Mouse (Mus musculus) spleen, postnatal 36 days (tissue): ENCODE measurements at regions not wholly inside any gene's neighbourhood (a gene's known extent, or its start where the extent isn't known, plus 50 kb on each side); places are given as distances from the start of the nearest gene placed in this dataset.

Source experiments
- DNase-seq, 2 experiments: peaks; one replicate each; pipeline ENCODE4 v3.0.0; 2022; ENCODE audit warnings: low spot score in 2 of 2, mixed read lengths in 1 of 2

DNA sequence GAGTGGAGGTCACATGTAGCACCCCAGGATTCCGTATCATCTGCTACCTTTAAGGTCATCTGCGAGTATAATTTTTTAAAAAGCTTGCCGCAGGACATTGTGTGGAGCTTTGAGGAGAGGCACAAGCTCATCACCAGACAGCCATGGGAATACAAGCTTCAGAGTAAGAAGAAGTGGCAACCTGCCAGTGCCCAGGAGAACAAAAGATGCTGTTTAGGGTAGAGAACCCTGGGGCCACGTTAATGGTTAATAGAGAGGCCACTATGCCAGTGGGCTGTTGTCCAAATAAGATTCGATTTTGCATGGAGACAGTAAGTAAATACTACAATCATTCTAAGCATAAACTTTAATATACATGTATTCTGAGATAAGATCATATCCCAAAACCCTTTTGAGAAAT lies 450.0 kb upstream of the Nrp1 start:
- DNase-seq: no peak

DNA sequence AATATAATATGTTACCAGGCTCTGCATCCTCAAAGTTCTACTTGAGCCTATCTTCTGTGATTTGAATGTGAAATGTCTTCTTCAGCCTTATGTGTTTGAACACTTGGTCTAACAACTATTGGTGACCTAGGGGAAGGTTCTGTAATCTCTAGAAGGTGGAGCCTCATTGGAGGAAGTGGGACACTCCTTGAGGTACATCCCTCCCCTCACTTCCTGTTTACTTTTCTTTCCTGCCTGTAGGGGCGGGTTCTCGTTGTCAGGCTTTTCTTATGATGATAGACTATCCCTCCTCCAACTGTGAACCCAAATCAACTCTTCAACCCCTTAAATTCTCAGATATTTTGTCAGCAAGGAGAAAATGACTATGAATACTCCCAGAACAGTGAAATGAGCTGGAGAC lies 448.8 kb upstream of the Nrp1 start:
- no peak for DNase-seq

DNA sequence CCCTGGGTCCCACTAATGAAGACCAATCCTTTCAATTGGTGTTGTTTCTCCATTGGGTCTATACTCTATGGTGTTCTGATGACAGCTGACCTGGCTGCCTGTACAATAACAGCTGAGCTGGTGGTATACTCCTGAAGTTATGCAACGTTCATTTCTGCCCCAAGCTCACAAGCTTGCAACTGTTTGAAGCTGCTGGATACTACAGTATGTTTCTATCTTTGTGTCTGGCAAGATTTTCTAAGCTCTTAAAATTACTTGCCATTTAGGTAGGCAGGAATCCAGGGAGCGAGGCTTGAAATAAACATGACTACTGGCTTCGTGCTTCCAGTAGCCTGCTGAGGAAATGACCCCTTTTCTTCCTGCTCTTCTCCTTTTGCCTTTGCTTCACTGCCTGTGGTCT lies 444.3 kb upstream of the Nrp1 start:
- no peak for DNase-seq

DNA sequence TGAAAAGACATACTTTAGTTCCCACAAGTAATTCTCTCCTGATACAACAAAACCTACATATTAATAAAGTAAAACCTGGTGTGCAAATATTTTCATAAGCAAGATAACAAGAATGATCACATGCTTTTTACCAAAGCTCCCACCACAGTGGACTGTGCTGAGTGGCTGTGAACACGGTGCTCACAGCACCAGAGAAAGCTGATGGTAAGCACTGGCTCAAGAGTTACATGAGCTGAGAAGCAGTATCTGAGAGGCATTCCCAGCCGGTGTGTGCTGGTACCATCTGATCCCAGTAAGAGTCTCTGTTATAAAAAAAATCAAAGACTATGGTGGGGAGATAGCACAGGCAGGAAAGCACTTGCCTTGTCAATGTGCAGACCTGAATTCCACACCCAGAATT lies 443.5 kb upstream of the Nrp1 start:
- no peak for DNase-seq

DNA sequence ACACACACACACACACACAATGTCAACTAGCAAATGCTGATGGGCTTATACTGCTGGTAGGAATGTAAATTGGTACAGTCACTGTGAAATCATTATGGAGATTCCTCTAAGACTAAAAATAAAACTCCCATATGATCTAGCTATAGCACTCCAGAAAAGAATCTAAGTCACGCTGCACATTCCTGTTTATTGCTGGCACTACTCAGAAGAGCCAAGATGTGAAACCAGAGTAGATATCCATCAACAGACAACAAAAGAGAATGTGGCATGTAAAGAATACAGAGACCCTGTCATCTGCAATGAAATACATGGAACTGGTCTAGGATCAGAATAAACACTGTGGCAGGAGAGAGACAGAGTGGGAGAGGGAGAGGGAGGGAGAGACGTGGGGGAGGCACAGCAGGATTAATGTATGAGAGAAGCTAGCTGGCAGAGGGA lies 442.8 kb upstream of the Nrp1 start:
- no peak for DNase-seq

DNA sequence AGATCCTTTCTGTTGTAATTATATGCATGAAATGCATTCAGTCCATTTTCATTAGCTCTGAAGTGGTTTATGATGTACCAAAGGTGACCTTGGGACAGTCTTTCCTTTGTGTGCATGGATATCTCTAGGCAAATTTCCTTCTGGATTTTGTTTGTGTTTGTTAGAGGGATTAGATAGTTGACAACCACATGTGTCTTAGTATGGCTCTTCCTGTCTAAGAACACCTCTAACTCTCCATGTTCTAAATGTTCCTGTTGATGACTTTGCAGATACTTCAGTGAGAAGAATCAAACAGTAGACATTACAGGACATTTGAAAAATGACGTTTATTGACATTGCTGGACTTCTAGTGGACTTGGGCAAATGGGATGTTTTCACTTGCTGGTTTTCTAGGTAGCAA lies 436.5 kb upstream of the Nrp1 start:
- DNase-seq: no peak

DNA sequence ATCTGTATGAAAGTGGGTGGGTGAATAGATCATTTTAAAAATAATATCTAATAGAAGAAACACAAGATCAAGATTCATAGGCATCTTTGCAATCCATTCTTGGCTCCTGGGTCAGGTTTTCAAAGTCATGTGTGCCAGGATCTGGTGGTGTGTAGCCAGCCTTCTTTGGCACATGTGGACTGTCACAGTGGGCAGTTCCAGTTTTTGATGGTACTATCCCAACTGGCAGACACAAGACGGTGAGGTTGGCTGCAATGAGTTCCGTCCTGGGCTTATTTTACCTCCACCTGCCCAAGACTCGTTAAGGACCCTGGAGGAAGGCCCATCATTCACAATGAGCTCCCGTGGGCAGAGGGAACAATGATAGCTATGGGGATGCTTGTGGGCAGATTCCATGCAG lies 435.1 kb upstream of the Nrp1 start:
- DNase-seq: no peak

DNA sequence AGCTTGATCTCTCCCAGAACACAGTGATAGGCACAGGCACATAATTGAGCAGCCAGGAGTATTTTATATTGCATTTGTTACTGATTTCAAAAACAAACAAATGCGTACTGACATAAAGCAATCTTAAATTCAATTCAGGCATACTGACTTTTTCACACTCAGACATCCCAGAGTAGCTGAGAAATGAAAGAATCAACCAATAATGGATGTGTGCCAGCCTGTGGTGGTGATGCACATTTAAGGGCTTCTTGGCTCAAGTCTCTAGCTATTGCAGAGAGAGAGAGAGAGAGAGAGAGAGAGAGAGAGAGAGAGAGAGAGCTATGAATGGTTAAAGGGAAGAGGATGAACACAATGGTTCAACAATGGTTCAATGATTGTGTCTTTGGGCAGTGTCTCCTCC lies 426.1 kb upstream of the Nrp1 start:
- DNase-seq: no peak

DNA sequence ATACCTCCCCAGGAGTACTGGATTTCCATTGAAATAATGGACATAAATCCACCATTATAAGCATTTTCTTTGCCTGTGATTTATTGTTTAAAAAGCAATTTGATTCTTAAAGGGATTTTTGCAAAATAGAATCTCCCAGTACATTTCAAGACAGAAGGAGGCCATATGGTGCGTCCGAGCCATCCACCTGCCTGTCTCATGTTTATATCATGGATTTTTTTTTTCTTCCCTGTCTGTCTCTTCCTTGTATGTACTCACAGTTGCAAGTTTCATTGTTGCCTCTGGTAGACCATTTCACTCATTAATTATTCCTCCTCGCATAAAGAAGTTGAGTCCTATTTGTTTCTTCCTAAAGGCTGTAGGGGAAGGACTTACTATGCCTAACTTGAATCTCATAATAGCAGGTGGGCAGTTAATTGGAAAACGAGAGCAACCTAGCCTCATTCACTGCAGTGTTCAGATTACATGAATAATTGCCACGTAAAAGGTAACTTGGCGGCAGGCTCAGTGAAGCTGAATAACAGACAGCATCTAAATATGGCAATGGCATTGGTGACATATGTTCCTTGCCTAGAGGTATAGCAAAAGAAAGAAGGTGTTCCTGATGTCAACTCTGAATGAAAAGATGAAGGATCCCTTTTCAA lies 421.5 kb upstream of the Nrp1 start:
- no peak for DNase-seq

DNA sequence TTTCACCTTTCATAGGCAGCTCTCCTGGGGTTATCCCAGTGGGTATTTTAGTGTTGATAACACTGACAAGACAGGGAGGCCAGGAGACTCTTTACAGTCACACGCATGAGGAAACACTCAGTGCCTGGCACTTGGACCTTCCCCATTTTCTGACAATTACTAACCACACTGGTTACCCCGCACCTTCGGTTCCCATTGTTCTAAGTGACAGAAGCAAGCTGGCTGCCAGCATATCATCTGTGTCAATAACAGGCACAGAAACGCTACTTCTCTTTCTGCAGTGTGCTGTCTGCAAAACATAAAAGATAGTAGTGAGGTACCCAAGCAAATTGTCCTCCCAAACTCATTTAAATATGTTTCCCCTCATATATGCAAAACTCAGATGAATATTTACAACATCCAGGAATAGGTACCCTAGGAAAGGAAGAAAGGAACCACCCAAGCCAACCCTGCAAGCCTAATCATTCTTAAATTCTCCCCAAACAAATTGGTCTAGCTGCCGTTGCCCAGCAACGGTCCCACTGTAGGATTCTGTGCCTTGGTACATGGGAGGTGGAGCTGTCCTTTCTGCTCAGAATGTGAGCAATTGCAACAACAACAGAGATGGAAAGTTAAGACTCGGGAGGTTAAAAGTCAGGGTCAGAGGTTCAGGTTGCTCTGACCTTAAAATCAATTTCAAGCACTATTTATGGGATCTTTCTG lies 419.0 kb upstream of the Nrp1 start:
- DNase-seq: peak in 1 of 2 experiments; percentile 1

DNA sequence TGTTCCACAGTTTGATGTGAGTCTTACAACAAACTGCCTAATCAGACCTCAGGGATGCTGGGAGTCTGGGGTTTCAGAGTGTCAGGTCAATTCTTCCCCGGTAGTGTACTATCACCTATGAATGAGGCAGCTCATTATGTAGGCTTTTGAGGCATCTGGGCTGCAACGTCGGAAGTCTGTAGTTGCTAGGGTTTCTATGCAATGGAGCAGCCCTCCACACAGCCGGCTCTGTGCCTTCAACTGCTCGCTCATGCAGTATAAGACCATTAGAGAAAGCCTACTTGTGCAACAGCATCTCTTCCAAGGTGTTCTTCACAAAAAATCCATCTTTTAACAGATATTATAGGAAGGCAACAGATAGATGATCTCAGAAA lies 418.4 kb upstream of the Nrp1 start:
- no peak for DNase-seq

DNA sequence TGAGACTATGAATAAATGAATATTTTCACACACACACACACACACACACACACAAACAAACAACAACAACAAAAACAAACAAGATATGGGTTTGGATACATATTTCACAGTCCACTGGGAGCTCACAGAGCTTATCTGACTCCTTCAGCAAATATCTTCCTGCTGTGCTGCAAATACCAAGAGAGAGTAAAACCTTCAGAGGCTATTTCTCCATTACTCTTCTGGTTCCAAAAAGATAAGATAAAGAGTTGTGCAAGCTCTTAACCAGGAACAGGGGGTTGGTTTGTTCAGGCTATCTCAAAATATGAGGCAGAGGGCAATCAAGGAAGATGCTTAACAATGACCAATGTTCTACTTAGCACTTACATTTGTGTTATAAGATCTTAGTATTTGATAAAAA lies 416.1 kb upstream of the Nrp1 start:
- no peak for DNase-seq

DNA sequence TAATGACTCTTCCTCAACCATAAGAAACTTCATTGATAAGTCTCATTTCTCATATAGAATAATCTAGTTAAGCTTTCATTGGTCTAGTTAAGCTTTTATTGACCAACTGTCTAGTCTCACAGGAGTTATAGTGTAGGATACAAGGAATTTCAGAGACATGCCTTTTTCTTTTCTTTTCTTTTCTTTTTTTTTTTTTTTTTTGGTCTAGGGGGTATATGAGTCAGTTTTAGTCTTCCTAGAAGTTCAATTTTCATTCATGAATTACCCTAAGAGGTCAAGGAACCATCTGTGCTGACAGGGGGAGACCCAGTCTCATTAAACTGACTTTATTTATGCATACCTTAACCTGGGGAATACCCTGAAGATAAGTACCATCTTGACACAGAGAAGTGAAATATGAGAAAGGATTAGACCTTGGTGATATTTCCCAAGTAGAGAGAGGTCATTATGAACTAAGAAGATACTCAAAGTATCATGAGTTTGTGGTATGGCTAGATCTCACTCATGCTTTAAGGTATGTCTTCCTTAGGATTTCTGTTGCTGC lies 413.4 kb upstream of the Nrp1 start:
- no peak for DNase-seq

DNA sequence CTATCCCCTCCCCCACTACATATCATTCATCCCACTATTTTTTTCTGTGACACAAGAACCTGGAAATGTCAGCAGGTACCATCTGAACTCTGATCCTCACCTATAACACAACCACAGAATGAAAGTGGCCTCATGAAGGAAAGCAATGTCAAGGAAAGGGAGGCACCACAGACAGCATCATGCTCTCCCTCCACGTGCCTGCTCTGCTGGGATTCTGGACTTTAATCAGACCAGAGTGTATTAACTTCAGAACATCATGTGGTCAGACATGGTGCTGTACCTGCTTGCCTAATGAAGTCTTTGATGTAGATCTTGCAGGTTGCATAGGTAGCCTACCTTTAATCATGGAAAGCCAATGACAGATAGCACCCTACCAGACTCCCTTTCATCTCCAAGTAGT lies 400.8 kb upstream of the Nrp1 start:
- DNase-seq: no peak

DNA sequence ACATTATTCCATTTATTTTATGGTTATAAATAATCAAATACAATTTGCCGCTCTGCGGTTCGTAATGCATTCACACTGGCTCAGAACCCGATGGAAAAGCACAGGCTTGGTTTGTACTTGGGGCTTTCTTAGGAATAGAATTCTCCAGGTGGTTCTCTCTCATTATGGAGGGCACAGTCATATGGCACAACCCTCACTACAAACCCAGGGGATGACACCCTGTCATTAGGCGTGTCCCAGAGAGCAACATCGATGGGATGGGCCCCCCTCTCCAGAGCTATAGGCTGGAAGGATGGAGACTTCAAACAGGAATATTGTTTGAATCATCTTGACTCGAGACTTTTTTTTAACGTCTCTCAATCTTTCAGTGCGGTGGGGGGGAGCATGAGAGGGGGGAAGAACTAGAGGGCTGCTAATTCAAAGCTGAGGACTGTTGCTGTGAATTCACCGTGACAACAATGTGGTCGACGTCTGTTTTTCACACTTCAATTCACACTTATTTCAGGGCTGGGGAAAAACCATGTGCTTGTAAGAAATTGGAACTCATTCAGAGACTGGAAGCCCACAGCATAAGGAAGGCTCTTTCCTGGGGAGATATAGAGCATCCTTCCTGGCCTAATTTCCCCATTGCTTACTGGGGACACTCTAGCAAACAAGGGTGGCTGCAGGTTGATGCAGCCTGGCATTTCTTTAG lies 399.9 kb upstream of the Nrp1 start:
- DNase-seq: no peak

DNA sequence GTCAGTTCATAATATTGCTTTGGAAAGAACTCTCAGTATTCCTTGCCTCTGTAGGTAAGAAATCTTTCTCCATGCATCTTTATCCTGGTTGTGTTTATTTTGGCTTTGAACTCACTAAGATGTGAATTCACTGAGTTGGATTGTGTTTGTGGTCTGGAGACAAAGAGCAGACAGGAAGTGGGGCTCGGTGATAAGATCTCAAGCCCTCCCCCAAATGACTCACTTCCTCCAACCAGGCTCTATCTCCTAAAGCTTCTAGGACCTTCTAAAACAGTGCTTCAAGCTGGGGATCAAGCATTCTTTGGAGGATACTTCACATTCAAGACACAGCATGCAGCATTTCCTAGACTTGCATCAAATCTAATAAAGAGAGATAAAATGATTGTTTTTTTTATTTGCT lies 395.5 kb upstream of the Nrp1 start:
- DNase-seq: no peak

DNA sequence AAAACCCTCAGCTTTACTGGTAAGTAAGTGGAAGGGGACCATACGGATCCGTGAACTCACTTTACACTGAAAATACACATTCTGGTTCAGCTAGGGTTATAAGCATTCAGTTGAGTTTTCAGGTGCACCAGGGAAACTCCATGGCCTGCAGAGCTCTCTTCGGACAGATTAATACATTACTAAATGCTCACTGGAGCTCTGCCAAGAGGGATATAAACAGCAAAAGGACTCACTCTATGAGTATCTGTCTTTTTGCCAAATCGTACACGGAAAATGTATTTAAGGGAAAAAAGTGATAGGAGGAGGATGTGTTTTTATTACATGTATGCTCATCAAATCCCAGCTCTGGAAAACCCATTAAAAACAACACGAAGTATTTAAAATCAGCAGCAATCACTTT lies 394.8 kb upstream of the Nrp1 start:
- DNase-seq: no peak

DNA sequence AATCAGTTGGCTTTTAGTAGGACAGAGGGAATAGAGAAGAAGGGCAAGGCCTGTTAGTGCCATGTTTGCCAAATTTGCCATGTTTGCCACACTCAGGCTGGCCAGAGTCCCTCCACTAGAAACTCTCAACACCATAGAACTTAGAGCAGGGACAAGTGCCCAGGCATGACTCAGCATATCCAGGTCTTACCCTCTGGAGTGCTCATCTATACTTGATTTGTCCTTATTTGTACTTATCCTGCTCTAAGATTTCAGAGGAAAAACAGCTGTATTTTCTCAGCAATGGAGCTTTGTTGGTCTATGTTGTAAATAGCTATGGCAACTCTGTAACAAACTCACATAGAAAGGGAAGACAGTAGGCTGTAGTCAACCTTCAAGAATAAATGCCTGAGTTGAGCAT lies 393.6 kb upstream of the Nrp1 start:
- DNase-seq: no peak

DNA sequence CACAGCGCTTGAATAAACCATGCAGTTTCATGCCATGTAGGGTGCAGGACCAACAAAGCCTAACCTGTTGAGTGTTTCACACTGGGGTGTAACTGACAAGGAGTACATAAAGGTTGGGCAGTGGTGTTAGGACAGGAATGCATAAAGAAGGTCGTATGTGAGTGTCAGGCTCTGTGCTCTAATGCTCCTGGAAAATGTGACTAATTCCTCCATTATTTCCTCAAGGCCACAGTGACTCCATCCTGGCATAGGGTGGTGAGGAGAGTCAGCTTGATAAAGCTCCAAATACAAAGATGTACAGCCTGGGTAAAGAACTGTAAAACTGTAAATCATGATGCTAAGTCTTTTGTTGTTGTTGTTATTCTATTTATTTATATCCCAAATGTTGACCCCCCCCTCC lies 393.1 kb upstream of the Nrp1 start:
- DNase-seq: no peak

DNA sequence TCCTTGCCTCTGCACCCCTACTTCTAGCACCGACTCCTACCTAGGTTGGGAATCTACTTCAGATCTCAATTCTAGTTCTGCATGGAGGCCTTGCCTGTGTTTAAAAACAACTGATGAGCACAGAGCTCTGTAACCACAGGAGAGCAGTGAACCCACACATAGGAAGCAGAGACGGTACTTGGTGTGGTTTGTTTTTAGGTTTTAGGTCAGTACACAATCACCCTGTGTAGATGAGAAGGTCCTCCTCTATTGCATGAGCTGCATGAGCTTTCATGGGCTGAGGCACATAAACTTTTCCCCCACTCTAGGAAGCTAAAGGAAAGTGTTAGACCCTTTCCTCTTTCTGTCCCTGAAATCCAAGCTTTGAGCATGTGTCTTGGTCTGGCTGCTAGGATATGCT lies 390.4 kb upstream of the Nrp1 start:
- no peak for DNase-seq

DNA sequence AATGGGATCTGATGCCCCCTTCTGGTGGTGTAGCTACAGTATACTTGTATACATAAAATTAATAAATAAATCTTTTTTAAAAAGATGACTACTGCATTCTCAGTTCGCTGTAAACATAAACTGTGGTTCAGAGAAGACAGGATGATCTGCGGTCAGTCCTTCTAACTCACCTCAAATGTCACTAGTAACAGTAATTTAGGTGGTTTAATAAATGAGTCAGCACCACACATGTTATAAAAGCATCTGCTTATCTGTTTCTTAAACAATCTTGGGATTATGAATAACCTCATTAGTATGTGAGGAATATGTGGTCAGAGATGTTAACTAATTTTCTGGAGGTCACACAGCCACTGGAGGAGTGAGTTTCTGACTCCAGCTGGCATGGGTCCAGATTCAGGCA lies 385.2 kb upstream of the Nrp1 start:
- DNase-seq: no peak

DNA sequence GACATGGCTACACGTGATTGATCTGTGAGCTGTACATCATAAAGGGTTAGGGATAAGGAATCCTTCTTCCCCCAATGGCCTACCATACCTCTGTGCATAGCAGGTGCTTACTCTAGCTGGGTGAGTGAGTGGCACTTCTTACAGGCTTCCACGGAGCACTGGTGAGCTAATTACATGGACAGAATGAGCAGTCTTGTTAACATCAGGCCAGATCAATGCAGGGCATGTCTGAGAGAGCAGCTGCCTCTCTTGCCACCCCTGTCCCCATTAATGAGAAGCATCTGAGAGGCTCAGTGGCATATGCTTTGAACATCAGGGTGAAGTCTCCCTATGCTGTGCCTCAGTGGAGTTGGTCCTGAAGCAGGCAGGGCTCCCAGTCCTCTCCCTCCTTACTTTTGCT lies 380.7 kb upstream of the Nrp1 start:
- no peak for DNase-seq
